Mouse (Mus musculus): ENCODE measurements at regions not wholly inside any gene's neighbourhood (a gene's known extent, or its start where the extent isn't known, plus 50 kb on each side); places are given as distances from the start of the nearest gene placed in this dataset.

- ATAC-seq (ENCODE audit: low FRiP score): no peak
- no peak overlapping the region for H3K4me2 ChIP-seq
- H3K4me3 ChIP-seq: no peak overlapping the region
- H3K27me3 ChIP-seq: no peaks in the 10 kb centered on the region
- no peak overlapping the region for H3K9ac ChIP-seq
- H3K4me1 ChIP-seq (replicated peaks): no peaks in the 10 kb centered on the region
- no peak overlapping the region for H3K27ac ChIP-seq
- 72% methylated on average over 5 of the region's 5 CpGs for WGBS
- H3K9me3 ChIP-seq: no peaks in the 10 kb centered on the region
- H3K36me3 ChIP-seq: no peaks in the 10 kb centered on the region
Observed at GRCm38 (mm10) chr13:25925685-25926084, 655.4 kb upstream of the Nrsn1 start.

GRCm38 (mm10) chr13:25899871-25900270 lies 629.6 kb upstream of the Nrsn1 start:
- Histone ChIP-seq H3K9ac (no peak overlapping the region), H3K27me3 (no peaks in the 10 kb centered on the region), H3K9me3 (no peaks in the 10 kb centered on the region), H3K27ac (peak overlapping the region; percentile 30; the same call in 1 of the 2 replicates), H3K4me1 (replicated peaks) (no peaks in the 10 kb centered on the region), H3K4me2 (no peak overlapping the region), H3K4me3 (no peak overlapping the region), H3K36me3 (no peaks in the 10 kb centered on the region)
- ATAC-seq (ENCODE audit: low FRiP score): no peak
- WGBS: 83% methylated on average over 5 of the region's 5 CpGs

- Histone ChIP-seq H3K9me3 (no peaks in the 10 kb centered on the region), H3K4me1 (replicated peaks) (no peaks in the 10 kb centered on the region), H3K27ac (no peak overlapping the region), H3K4me2 (no peak overlapping the region), H3K27me3 (no peaks in the 10 kb centered on the region), H3K36me3 (no peaks in the 10 kb centered on the region), H3K9ac (no peak overlapping the region), H3K4me3 (no peak overlapping the region)
- no peak for ATAC-seq (ENCODE audit: low FRiP score)
- WGBS: 24% methylated on average over 2 of the region's 2 CpGs
Observed at GRCm38 (mm10) chr13:25893150-25893549, 622.8 kb upstream of the Nrsn1 start.

- H3K36me3 ChIP-seq: no peaks in the 10 kb centered on the region
- no peaks in the 10 kb centered on the region for H3K9me3 ChIP-seq
- no peak overlapping the region for H3K4me2 ChIP-seq
- peak; percentile 46; the same call in 1 of the 2 replicates for ATAC-seq (ENCODE audit: low FRiP score)
- WGBS: 75% methylated on average over 4 of the region's 4 CpGs
- no peak overlapping the region for H3K27ac ChIP-seq
- H3K4me3 ChIP-seq: no peak overlapping the region
- no peak overlapping the region for H3K9ac ChIP-seq
- H3K4me1 ChIP-seq (replicated peaks): 0 out of 2 replicates have a peak, but pooled peaks cover 4% of the 10 kb centered on the region
- no peaks in the 10 kb centered on the region for H3K27me3 ChIP-seq
Observed at GRCm38 (mm10) chr13:25882818-25883217, 612.5 kb upstream of the Nrsn1 start.

- 63% methylated on average over 1 of the region's 1 CpGs for WGBS
- Histone ChIP-seq H3K27me3 (no peaks in the 10 kb centered on the region), H3K27ac (no peak overlapping the region), H3K4me1 (replicated peaks) (peaks cover 3% of the 10 kb centered on the region; the same call in 1 of the 2 replicates), H3K4me2 (no peak overlapping the region), H3K4me3 (no peak overlapping the region), H3K36me3 (no peaks in the 10 kb centered on the region), H3K9ac (no peak overlapping the region), H3K9me3 (no peaks in the 10 kb centered on the region)
- ATAC-seq (ENCODE audit: low FRiP score): no peak
Observed at GRCm38 (mm10) chr13:25868923-25869322, 598.6 kb upstream of the Nrsn1 start.

- Histone ChIP-seq H3K27ac (no peak overlapping the region), H3K36me3 (no peaks in the 10 kb centered on the region), H3K4me1 (replicated peaks) (no peaks in the 10 kb centered on the region), H3K4me3 (no peak overlapping the region), H3K9ac (no peak overlapping the region), H3K27me3 (no peaks in the 10 kb centered on the region), H3K4me2 (no peak overlapping the region), H3K9me3 (no peaks in the 10 kb centered on the region)
- no peak for ATAC-seq (ENCODE audit: low FRiP score)
Observed at GRCm38 (mm10) chr13:25858207-25858606, 587.9 kb upstream of the Nrsn1 start.

GRCm38 (mm10) chr13:25857569-25857968 lies 587.3 kb upstream of the Nrsn1 start:
- Histone ChIP-seq H3K27ac (no peak overlapping the region), H3K9ac (no peak overlapping the region), H3K27me3 (no peaks in the 10 kb centered on the region), H3K36me3 (no peaks in the 10 kb centered on the region), H3K9me3 (no peaks in the 10 kb centered on the region), H3K4me2 (no peak overlapping the region), H3K4me3 (no peak overlapping the region), H3K4me1 (replicated peaks) (no peaks in the 10 kb centered on the region)
- ATAC-seq (ENCODE audit: low FRiP score): no peak
- WGBS: 75% methylated on average over 3 of the region's 3 CpGs

- Histone ChIP-seq H3K27me3 (no peaks in the 10 kb centered on the region), H3K4me1 (replicated peaks) (no peaks in the 10 kb centered on the region), H3K4me2 (no peak overlapping the region), H3K27ac (no peak overlapping the region), H3K4me3 (no peak overlapping the region), H3K36me3 (no peaks in the 10 kb centered on the region), H3K9ac (no peak overlapping the region), H3K9me3 (no peaks in the 10 kb centered on the region)
- no peak for ATAC-seq (ENCODE audit: low FRiP score)
- 77% methylated on average over 3 of the region's 3 CpGs for WGBS
Observed at GRCm38 (mm10) chr13:25857096-25857495, 586.8 kb upstream of the Nrsn1 start.

- H3K9ac ChIP-seq: no peak overlapping the region
- WGBS: 80% methylated on average over 2 of the region's 2 CpGs
- H3K27me3 ChIP-seq: no peaks in the 10 kb centered on the region
- H3K27ac ChIP-seq: no peak overlapping the region
- no peak overlapping the region for H3K4me2 ChIP-seq
- no peak for ATAC-seq (ENCODE audit: low FRiP score)
- H3K36me3 ChIP-seq: no peaks in the 10 kb centered on the region
- no peaks in the 10 kb centered on the region for H3K4me1 ChIP-seq (replicated peaks)
- H3K9me3 ChIP-seq: no peaks in the 10 kb centered on the region
- no peak overlapping the region for H3K4me3 ChIP-seq
Observed at GRCm38 (mm10) chr13:25856549-25856948, 586.2 kb upstream of the Nrsn1 start.

GRCm38 (mm10) chr13:25848156-25848555 lies 577.9 kb upstream of the Nrsn1 start:
- Histone ChIP-seq H3K4me1 (replicated peaks) (no peaks in the 10 kb centered on the region), H3K27ac (no peak overlapping the region), H3K9ac (no peak overlapping the region), H3K27me3 (no peaks in the 10 kb centered on the region), H3K4me2 (no peak overlapping the region), H3K4me3 (no peak overlapping the region), H3K36me3 (no peaks in the 10 kb centered on the region), H3K9me3 (no peaks in the 10 kb centered on the region)
- 87% methylated on average over 4 of the region's 4 CpGs for WGBS
- no peak for ATAC-seq (ENCODE audit: low FRiP score)

GRCm38 (mm10) chr13:25838237-25838636 lies 567.9 kb upstream of the Nrsn1 start:
- Histone ChIP-seq H3K36me3 (no peaks in the 10 kb centered on the region), H3K9me3 (no peaks in the 10 kb centered on the region), H3K27ac (no peak overlapping the region), H3K4me1 (replicated peaks) (no peaks in the 10 kb centered on the region), H3K27me3 (no peaks in the 10 kb centered on the region), H3K9ac (no peak overlapping the region), H3K4me3 (no peak overlapping the region), H3K4me2 (no peak overlapping the region)
- no peak for ATAC-seq (ENCODE audit: low FRiP score)
- whole genome bisulfite sequencing: 81% methylated on average over 4 of the region's 4 CpGs

GRCm38 (mm10) chr13:25829146-25829924 lies 559.0 kb upstream of the Nrsn1 start:
- Histone ChIP-seq H3K9me3 (no peaks in the 10 kb centered on the region), H3K4me1 (replicated peaks) (no peaks in the 10 kb centered on the region), H3K27ac (no peak overlapping the region), H3K27me3 (no peaks in the 10 kb centered on the region), H3K36me3 (no peaks in the 10 kb centered on the region), H3K9ac (no peak overlapping the region), H3K4me2 (no peak overlapping the region), H3K4me3 (no peak overlapping the region)
- ATAC-seq (ENCODE audit: low FRiP score): no peak
- 69% methylated on average over 8 of the region's 8 CpGs for WGBS

GRCm38 (mm10) chr13:25808564-25809253 lies 538.4 kb upstream of the Nrsn1 start:
- Histone ChIP-seq H3K9me3 (no peaks in the 10 kb centered on the region), H3K9ac (no peak overlapping the region), H3K36me3 (no peaks in the 10 kb centered on the region), H3K4me3 (no peak overlapping the region), H3K27me3 (no peaks in the 10 kb centered on the region), H3K27ac (no peak overlapping the region), H3K4me2 (no peak overlapping the region), H3K4me1 (replicated peaks) (no peaks in the 10 kb centered on the region)
- no peak for ATAC-seq (ENCODE audit: low FRiP score)
- 78% methylated on average over 2 of the region's 2 CpGs for WGBS
